Mouse (Mus musculus) embryonic facial prominence, embryonic 13.5 days (tissue): ENCODE data around the gene Ptprk. TPM values are rescaled to one million over a fixed set of nuclear protein-coding genes. Genes with fewer than 3 reads are reported as not detected.
A peak's percentile ranks its signal among the peaks of the same experiment; 100 is the strongest.

Experiments used
- ATAC-seq: fragments of 200-750 bp; cut with Nextera tagmentation; 2 replicates; pipeline ENCODE4 v1.8.0; 2017; ENCODE audit warnings: low read depth; ENCODE audit not compliant: insufficient number of reproducible peaks, insufficient read depth, low FRiP score, low TSS enrichment
- H3K27ac ChIP-seq: fragments of 300-500 bp; sonication (generic); 2 replicates; pipeline ENCODE4 v1.5.1; 2015; ENCODE audit warnings: moderate library complexity, mild to moderate bottlenecking, inconsistent platforms
- H3K27me3 ChIP-seq: fragments of 300-500 bp; sonication (generic); 2 replicates; pipeline ENCODE4 v1.6.1; 2015; ENCODE audit warnings: mild to moderate bottlenecking, inconsistent platforms
- H3K36me3 ChIP-seq: fragments of 300-500 bp; sonication (generic); 2 replicates; pipeline ENCODE4 v1.6.1; 2015; ENCODE audit warnings: mild to moderate bottlenecking, inconsistent platforms
- H3K4me1 ChIP-seq: fragments of 300-500 bp; sonication (generic); 2 replicates; pipeline ENCODE4 v1.6.1; 2015; ENCODE audit warnings: inconsistent platforms
- H3K4me2 ChIP-seq: fragments of 300-500 bp; sonication (generic); 2 replicates; pipeline ENCODE4 v1.6.1; 2015; ENCODE audit warnings: moderate library complexity, mild to moderate bottlenecking, inconsistent platforms
- H3K4me3 ChIP-seq: fragments of 300-500 bp; sonication (generic); 2 replicates; pipeline ENCODE4 v1.5.1; 2015; ENCODE audit warnings: mild to moderate bottlenecking, inconsistent platforms
- H3K9ac ChIP-seq: fragments of 300-500 bp; sonication (generic); 2 replicates; pipeline ENCODE4 v1.6.1; 2015; ENCODE audit warnings: mild to moderate bottlenecking, inconsistent platforms
- H3K9me3 ChIP-seq: fragments of 300-500 bp; sonication (generic); 2 replicates; pipeline ENCODE4 v1.6.1; 2016; ENCODE audit warnings: inconsistent platforms
- WGBS: fragments of 180-500 bp; shearing (Covaris S2); methylation state at CpG from one replicate; pipeline ENCODE4 v1.1.7; 2015; ENCODE audit warnings: mixed read lengths; 5-methylcytosine and 5-hydroxymethylcytosine counted together
- polyA plus RNA-seq: library from polyadenylated mRNA; unstranded; fragments of >200 nt; fragmentation: Nextera tagmentation; extraction: Ambion mirVana; gene quantifications from 2 replicates; pipeline ENCODE4 v1.2.1, GENCODE M21; 2015

Gene Ptprk
- polyA plus RNA-seq, 1 experiment from 2014 or later = 32.3 TPM

GRCm38 (mm10) chr10:28159716-28160115, 85.1 kb downstream of the Ptprk start:
- no peak for ATAC-seq
- H3K4me2 ChIP-seq = no peak overlapping the region
- no peak overlapping the region for H3K27ac ChIP-seq
- no peak overlapping the region for H3K4me3 ChIP-seq
- no peak overlapping the region for H3K9ac ChIP-seq
- H3K9me3 ChIP-seq = no peaks in the 10 kb centered on the region
- no peaks in the 10 kb centered on the region for H3K27me3 ChIP-seq
- no peaks in the 10 kb centered on the region for H3K36me3 ChIP-seq
- 80% methylated on average over 4 of the region's 4 CpGs for WGBS
- peaks cover 10% of the 10 kb centered on the region for H3K4me1 ChIP-seq

GRCm38 (mm10) chr10:28161306-28161705, 86.7 kb downstream of the Ptprk start:
- Histone ChIP-seq H3K9me3 (no peaks in the 10 kb centered on the region), H3K27me3 (no peaks in the 10 kb centered on the region), H3K4me2 (no peak overlapping the region), H3K36me3 (no peaks in the 10 kb centered on the region), H3K4me1 (peaks cover 11% of the 10 kb centered on the region), H3K9ac (no peak overlapping the region), H3K27ac (no peak overlapping the region), H3K4me3 (no peak overlapping the region)
- no peak for ATAC-seq

GRCm38 (mm10) chr10:28164250-28164649, 89.6 kb downstream of the Ptprk start:
- Histone ChIP-seq H3K27me3 (no peaks in the 10 kb centered on the region), H3K9me3 (no peaks in the 10 kb centered on the region), H3K36me3 (no peaks in the 10 kb centered on the region), H3K4me1 (peaks cover 11% of the 10 kb centered on the region), H3K4me3 (no peak overlapping the region), H3K27ac (0 out of 2 replicates have a peak overlapping the region, but pooled peaks have one; percentile 28), H3K9ac (no peak overlapping the region), H3K4me2 (no peak overlapping the region)
- no peak for ATAC-seq

GRCm38 (mm10) chr10:28164746-28165145, 90.1 kb downstream of the Ptprk start:
- no peaks in the 10 kb centered on the region for H3K9me3 ChIP-seq
- no peak overlapping the region for H3K4me2 ChIP-seq
- H3K4me3 ChIP-seq = no peak overlapping the region
- H3K27ac ChIP-seq = no peak overlapping the region
- H3K4me1 ChIP-seq = peaks cover 11% of the 10 kb centered on the region
- no peak overlapping the region for H3K9ac ChIP-seq
- H3K36me3 ChIP-seq = no peaks in the 10 kb centered on the region
- ATAC-seq = no peak
- no peaks in the 10 kb centered on the region for H3K27me3 ChIP-seq

- H3K4me3 ChIP-seq = no peak overlapping the region
- H3K27ac ChIP-seq = no peak overlapping the region
- H3K36me3 ChIP-seq = no peaks in the 10 kb centered on the region
- H3K9me3 ChIP-seq = no peaks in the 10 kb centered on the region
- no peak overlapping the region for H3K9ac ChIP-seq
- WGBS = 77% methylated on average over 1 of the region's 1 CpGs
- no peak overlapping the region for H3K4me2 ChIP-seq
- peaks cover 11% of the 10 kb centered on the region for H3K4me1 ChIP-seq
- H3K27me3 ChIP-seq = no peaks in the 10 kb centered on the region
- ATAC-seq = no peak
Observed at GRCm38 (mm10) chr10:28166610-28167009, 92.0 kb downstream of the Ptprk start.

GRCm38 (mm10) chr10:28167097-28167496, 92.5 kb downstream of the Ptprk start:
- 46% methylated on average over 2 of the region's 2 CpGs for WGBS
- H3K9me3 ChIP-seq = no peaks in the 10 kb centered on the region
- H3K9ac ChIP-seq = no peak overlapping the region
- H3K36me3 ChIP-seq = no peaks in the 10 kb centered on the region
- no peak overlapping the region for H3K27ac ChIP-seq
- ATAC-seq = no peak
- no peak overlapping the region for H3K4me2 ChIP-seq
- no peak overlapping the region for H3K4me3 ChIP-seq
- H3K4me1 ChIP-seq = peaks cover 11% of the 10 kb centered on the region
- no peaks in the 10 kb centered on the region for H3K27me3 ChIP-seq

- no peak overlapping the region for H3K4me2 ChIP-seq
- H3K9me3 ChIP-seq = no peaks in the 10 kb centered on the region
- no peak overlapping the region for H3K4me3 ChIP-seq
- no peak overlapping the region for H3K27ac ChIP-seq
- no peaks in the 10 kb centered on the region for H3K36me3 ChIP-seq
- H3K4me1 ChIP-seq = no peaks in the 10 kb centered on the region
- no peak for ATAC-seq
- no peak overlapping the region for H3K9ac ChIP-seq
- 85% methylated on average over 1 of the region's 1 CpGs for WGBS
- H3K27me3 ChIP-seq = no peaks in the 10 kb centered on the region
Observed at GRCm38 (mm10) chr10:28171196-28171595, 96.6 kb downstream of the Ptprk start.

GRCm38 (mm10) chr10:28178876-28179275, 104.3 kb downstream of the Ptprk start:
- Histone ChIP-seq H3K27ac (no peak overlapping the region), H3K9me3 (no peaks in the 10 kb centered on the region), H3K4me2 (no peak overlapping the region), H3K36me3 (no peaks in the 10 kb centered on the region), H3K4me1 (0 out of 2 replicates have a peak, but pooled peaks cover 5% of the 10 kb centered on the region), H3K9ac (no peak overlapping the region), H3K27me3 (no peaks in the 10 kb centered on the region), H3K4me3 (no peak overlapping the region)
- WGBS = 64% methylated on average over 4 of the region's 4 CpGs
- ATAC-seq = no peak

- no peak for ATAC-seq
- Histone ChIP-seq H3K27ac (no peak overlapping the region), H3K4me1 (peaks cover 16% of the 10 kb centered on the region), H3K36me3 (no peaks in the 10 kb centered on the region), H3K4me2 (no peak overlapping the region), H3K9me3 (no peaks in the 10 kb centered on the region), H3K9ac (no peak overlapping the region), H3K4me3 (no peak overlapping the region), H3K27me3 (no peaks in the 10 kb centered on the region)
- WGBS = 89% methylated on average over 3 of the region's 3 CpGs
Observed at GRCm38 (mm10) chr10:28182081-28182480, 107.5 kb downstream of the Ptprk start.

- Histone ChIP-seq H3K27ac (no peak overlapping the region), H3K9me3 (no peaks in the 10 kb centered on the region), H3K4me3 (no peak overlapping the region), H3K36me3 (no peaks in the 10 kb centered on the region), H3K4me1 (peaks cover 11% of the 10 kb centered on the region), H3K27me3 (no peaks in the 10 kb centered on the region), H3K9ac (no peak overlapping the region), H3K4me2 (no peak overlapping the region)
- no peak for ATAC-seq
- WGBS = 66% methylated on average over 6 of the region's 6 CpGs
Observed at GRCm38 (mm10) chr10:28184675-28185074, 110.1 kb downstream of the Ptprk start.

- H3K4me3 ChIP-seq = no peak overlapping the region
- ATAC-seq = no peak
- H3K36me3 ChIP-seq = no peaks in the 10 kb centered on the region
- WGBS = 32% methylated on average over 4 of the region's 4 CpGs
- no peak overlapping the region for H3K9ac ChIP-seq
- H3K4me1 ChIP-seq = peaks cover 11% of the 10 kb centered on the region
- no peaks in the 10 kb centered on the region for H3K9me3 ChIP-seq
- H3K27ac ChIP-seq = no peak overlapping the region
- no peak overlapping the region for H3K4me2 ChIP-seq
- H3K27me3 ChIP-seq = no peaks in the 10 kb centered on the region
Observed at GRCm38 (mm10) chr10:28185326-28185725, 110.7 kb downstream of the Ptprk start.

- Histone ChIP-seq H3K36me3 (no peaks in the 10 kb centered on the region), H3K4me3 (no peak overlapping the region), H3K9ac (no peak overlapping the region), H3K9me3 (no peaks in the 10 kb centered on the region), H3K27ac (no peak overlapping the region), H3K27me3 (no peaks in the 10 kb centered on the region), H3K4me1 (peaks cover 11% of the 10 kb centered on the region), H3K4me2 (no peak overlapping the region)
- 34% methylated on average over 4 of the region's 4 CpGs for WGBS
- ATAC-seq = no peak
Observed at GRCm38 (mm10) chr10:28186018-28186800, 111.6 kb downstream of the Ptprk start.
